Mouse (Mus musculus): ENCODE data around the gene Tbc1d20.
A peak's percentile ranks its signal among the peaks of the same experiment; 100 is the strongest.
"Not testable (repeated sequence)": the region's sequence is repeated elsewhere in the genome, so short reads cannot be mapped to it uniquely, and the experiment has no call there.

Tbc1d20 gene

DNA sequence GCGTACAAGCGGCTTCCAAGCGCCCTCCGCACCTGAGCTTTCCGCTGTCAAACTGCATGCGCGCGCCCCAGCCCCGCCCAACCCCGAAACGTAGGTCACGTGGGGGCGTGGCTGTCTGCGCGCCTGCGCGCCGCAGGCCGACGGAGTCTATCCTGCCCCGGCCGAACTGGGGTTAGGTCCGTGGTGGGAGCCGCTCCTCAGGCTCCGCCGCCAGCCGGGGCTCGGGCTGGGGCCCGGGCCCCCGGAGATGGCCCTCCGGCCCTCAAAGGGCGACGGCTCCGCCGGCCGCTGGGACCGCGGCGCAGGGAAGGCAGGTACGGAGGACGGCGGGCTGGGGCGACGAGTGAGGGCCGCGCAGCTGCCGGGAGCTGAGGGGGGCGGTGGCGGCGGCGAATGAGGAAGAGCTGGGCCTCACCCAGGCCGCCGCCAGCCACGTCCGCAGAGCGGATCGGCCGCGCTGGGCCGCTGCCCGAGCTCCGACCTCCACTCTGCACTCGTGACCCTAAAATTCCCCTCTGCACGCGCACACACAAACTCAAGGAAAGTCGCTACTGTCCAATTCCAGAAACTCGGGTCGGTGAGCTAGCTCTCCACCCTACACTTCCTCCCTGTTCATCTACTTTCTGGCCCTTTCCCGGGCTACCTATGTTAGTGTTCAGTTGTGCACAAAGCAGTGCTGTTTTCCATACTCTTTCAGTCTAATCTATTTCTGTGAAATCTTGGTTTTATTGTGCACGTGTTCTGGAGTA lies at the start of gene Tbc1d20:
Tbc1d20 (plus strand) TSS at position 102 of the 749 bp plus-strand sequence.
- peak; percentile 90 for DNase-seq

GRCm38 (mm10) chr2:152247213-152247612 lies 46.4 kb upstream of the Tbc1d20 start:
- DNase-seq, result no peak

GRCm38 (mm10) chr2:152250511-152250910 lies 43.1 kb upstream of the Tbc1d20 start:
- no peak for DNase-seq

- DNase-seq, result no peak
These were observed 33.9 kb upstream of the Tbc1d20 start for GRCm38 (mm10) chr2:152259739-152260138.

GRCm38 (mm10) chr2:152273639-152274038 lies 20.0 kb upstream of the Tbc1d20 start:
- DNase-seq, result no peak

DNA sequence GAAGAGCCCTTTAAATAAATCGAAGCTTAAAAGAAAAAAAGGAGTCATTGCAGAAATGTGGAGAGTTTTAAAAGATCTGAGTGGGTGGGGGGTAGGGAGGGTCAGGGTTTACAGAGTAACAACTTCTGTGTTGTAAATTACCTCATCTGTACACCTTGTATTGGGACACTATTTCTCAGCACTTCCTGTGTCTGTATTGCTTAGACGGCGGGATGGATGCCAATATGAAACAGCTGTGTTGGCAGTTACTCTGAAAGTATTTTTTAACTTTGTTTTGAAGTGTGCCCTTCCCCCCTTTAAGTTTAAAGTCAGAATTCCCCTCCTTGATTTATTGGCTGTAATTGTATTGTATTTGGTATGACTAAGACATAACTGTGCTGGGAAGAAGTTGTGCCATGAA lies 12.2 kb upstream of the Tbc1d20 start:
- DNase-seq, result no peak

DNA sequence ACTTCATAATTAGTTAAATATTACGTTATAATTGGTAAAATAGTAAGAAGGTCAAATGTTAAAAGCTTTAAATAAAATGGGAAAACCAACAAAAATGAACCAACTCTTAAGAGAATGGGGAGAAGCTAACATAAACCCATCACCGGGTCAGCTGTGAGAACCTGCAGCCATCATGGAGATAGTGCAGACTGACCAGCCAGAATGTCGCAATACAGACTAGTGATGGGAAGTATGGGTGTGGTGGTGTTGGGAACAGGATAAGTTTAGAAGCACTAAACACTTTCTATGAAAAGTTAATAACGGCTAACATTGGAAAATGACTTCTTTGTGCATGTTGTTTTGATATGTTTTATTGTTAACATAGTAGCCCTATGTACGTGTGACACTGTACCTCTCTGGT lies 6.1 kb upstream of the Tbc1d20 start:
- DNase-seq, result no peak

GRCm38 (mm10) chr2:152288046-152288445 lies 5.6 kb upstream of the Tbc1d20 start:
- no peak for DNase-seq

GRCm38 (mm10) chr2:152289623-152290022 lies 4.0 kb upstream of the Tbc1d20 start:
- DNase-seq, result not testable (repeated sequence)

DNA sequence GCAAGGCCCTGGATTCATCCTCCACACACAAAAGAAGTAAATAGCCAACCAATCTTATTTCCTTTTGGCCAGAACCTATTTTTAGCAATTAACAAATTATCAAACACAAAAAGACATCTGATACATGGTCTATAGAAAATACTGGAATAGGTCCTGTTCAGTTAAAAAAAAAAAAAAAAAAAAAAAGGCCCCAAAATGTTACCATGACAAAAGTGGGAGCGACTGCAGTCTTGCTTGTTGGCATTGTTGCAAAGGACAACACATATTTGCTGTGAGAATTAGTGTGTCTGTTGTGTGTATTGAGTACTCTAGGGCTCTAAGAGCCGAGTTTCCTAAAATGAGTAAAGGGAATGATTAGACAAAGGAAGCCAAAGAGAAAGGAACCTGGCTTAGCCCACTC lies 1.2 kb upstream of the Tbc1d20 start:
- DNase-seq, result no peak

DNA sequence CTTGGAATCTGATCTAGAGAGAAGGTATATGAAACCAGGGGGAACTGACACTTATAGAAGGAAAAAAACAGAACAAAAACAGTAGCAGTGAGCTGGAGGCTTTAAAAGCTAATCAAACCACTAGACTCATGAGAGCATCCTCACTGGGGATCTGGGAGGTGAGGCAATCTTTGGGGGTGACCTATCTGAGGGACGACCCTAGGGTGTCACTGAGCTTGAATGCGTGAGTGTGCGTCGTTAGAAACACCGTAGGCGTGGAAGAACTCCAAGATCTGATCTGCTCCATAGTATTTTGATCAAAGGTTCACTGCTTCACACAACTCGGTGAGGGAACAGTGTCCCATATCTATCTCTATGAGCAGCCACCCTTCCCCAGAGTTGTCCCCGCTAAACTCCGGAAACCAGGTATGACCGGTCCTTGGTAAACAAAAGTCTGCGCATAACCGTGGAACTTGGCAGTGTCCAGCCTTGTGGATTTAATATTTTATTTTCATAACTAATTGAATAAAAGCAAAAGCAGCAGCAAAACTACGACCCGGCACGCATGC lies 375 bp upstream of the Tbc1d20 start:
- no peak for DNase-seq

GRCm38 (mm10) chr2:152294541-152294940 lies 913 bp downstream of the Tbc1d20 start:
- no peak for DNase-seq

DNA sequence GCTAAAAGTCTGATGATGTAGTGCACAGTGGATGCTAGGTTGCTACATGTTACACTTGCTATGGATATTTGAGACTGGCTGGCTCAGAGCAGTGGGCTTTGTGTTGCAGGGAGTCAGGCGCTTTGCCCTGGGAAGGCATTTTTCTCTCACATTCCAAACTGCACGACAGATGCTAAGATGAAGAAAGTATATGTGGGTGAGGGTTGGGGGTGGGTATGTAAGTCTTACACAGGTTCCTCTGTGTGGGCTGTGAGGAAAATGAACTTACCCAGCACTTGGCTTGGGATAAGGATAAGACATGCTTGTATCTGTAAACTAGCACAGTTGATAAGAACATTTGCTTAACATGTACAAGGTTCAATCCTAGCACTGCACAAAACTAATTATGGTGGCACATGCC lies 9.2 kb downstream of the Tbc1d20 start:
- no peak for DNase-seq

DNA sequence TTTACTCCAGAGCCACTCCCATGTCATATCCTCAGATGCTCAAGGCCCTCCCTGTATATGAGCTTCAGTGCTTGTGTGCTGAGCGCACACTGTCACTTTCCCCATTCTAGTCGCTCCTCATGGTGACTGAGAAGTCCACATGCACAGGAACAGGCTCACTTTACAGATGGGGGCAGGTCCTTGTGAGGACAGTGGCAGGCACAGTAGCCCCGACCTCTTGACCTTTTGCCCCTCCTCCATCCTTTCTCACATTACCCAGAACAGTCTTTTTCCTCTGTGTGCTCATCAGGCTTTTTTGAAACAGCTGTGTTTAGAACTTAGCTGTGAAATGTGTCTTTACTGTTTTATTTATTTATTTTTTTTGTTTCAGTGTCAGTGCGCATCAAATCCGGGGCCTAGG lies 10.2 kb downstream of the Tbc1d20 start:
- no peak for DNase-seq

DNA sequence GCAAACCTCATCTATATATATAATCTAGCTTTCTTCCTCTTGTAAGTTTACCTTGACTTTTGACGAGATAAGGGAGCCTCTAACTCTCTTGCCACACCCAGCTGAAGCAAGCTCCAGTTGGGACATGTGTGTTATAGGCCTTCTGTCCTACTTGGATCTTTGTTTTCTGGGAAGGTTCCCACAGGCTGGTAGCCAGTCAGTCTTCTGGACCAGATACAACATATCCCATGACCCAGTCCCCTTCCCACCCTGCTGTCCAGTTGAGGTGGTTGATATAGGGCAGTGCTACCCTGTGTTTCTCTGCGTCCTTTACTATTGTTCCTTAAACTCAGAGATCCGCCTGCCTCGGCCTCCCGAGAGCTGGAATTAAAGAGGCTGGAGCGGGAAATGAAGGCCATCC lies 11.9 kb downstream of the Tbc1d20 start:
- DNase-seq, result no peak

DNA sequence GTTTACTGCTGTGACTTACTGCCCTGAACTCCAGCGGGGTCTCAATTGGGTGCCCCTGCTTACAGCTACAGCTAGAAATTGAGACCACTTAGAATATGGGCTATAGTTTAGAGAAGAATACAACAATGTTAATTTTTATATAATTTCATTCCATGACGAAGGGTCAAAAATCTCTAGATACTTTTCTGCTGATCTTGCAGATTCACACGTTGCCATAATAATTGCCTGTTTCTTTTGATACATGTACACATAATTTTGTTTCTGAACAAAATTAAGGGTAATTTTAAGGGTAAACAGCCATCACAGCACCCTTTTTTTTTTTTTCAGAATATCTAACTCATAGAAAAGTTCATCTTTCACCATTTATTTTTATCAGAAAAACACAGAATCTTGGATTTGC lies 13.6 kb downstream of the Tbc1d20 start:
- DNase-seq, result no peak

DNA sequence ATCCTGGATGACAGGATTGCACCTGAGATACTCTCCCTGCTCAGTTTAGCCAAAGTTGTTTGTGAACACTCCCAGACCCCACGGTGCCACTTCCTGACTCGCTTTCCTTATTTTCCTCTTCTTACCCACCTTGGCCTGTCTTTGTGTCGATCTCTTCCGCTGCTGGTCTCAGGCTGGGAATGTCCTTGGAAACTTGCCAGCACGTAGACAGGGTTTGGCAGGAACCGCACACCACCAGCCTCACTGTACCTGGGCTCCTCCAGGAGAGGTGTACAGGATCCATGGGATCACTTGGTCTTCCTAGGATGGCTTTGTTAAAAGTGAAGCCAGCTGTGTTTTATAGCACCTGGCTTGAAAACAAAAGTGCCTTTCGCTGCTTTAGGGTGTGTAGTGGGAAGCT lies 19.4 kb downstream of the Tbc1d20 start:
- no peak for DNase-seq

GRCm38 (mm10) chr2:152313926-152314325 lies 20.3 kb downstream of the Tbc1d20 start:
- DNase-seq, result no peak

DNA sequence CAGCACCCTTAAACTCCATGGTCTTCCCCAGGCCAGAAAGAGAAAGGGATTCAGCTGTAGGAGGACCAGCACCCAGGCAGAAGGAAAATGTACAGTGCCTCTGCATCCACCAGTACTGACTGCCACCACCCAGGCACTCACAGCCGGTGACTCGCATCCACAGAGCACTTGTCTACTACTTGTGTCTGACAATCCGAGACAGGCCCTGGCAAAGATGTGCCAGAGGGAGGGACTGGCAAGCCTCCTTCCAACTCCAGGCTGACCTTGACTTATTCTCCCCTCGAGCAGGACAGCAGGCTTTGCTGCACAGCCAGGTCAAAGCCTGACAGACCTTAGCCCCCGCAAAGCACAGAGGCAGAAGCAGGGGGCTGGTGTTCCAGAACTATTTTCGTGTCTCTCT lies 23.4 kb downstream of the Tbc1d20 start:
- no peak for DNase-seq

- DNase-seq, result no peak
These were observed 27.9 kb downstream of the Tbc1d20 start for GRCm38 (mm10) chr2:152321558-152321957.

DNA sequence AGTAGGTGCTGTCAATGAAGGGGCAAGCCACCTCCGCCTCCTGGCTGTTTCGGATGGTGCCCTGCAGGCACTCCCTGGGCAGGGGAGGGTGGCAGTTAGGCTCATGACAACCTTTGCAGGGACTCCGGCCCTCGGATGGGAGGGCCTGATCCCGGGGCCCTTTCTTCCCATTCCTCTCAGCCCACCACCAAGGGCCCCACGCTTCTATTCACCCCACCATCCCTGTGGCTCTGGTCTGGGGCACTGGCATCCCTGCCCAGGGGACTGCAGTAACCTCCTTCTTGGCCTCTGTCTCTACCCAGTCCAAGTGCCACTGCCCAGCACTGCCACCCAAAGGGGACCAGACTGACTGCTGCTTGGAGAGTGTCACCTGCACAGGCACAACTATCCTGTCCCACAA lies 28.6 kb downstream of the Tbc1d20 start:
- DNase-seq, result no peak

- no peak for DNase-seq
These were observed 30.3 kb downstream of the Tbc1d20 start for GRCm38 (mm10) chr2:152323971-152324370.

DNA sequence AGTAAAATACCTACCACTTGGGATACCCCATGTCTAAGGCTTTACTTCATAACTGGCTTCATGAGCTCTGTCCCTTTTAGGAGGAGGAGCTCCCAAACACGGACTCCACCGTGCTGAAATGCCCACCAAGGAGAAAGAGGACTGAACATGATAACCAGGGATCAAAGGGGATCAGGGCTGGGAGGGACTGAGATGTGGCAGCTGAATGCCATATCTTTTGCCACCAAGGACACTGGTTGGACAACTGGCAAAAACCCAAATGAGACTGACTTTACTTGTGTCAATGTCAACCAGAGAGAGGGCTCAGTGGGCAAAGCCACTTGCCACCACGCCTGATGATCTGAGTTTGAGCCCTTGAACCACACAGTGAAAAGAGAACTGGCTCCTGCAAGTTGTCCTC lies 31.2 kb downstream of the Tbc1d20 start:
- no peak for DNase-seq

DNA sequence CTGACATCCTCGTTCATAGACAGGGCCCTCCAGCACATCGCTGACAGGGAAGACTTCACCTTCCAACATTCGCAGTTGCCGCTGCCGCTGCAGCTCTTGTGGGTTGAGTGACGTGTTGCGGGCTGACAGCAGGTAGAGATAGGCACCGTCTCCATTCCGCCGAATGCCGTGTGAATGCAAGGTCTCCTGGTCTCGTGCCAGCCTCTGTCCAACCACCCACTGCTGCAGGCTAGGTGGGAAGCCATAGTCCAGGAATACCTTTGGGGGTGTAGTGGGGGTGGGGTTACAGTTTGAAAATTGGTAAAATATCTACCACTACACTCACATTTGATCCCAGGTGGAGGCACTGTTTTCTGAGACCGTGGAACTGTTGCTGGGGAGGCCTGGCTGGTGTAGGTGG lies 32.5 kb downstream of the Tbc1d20 start:
- DNase-seq, result no peak

GRCm38 (mm10) chr2:152326654-152327053 lies 33.0 kb downstream of the Tbc1d20 start:
- no peak for DNase-seq

All from layer of hippocampus, adult 9-11 months (tissue).